Mouse (Mus musculus): ENCODE data around the gene Samd3. TPM values are rescaled to one million over a fixed set of nuclear protein-coding genes. Genes with fewer than 3 reads are reported as not detected.

Gene Samd3
- polyA plus RNA-seq, 1 experiment from 2014 or later = 0.66 TPM

GRCm38 (mm10) chr10:26244466-26244865 lies 15.0 kb downstream of the Samd3 start:
- Histone ChIP-seq H3K27me3 (no peaks in the 10 kb centered on the region), H3K9ac (no peak overlapping the region), H3K4me2 (no peak overlapping the region), H3K27ac (replicated peaks) (no peak overlapping the region), H3K9me3 (no peaks in the 10 kb centered on the region), H3K4me3 (no peak overlapping the region), H3K4me1 (replicated peaks) (no peaks in the 10 kb centered on the region), H3K36me3 (no peaks in the 10 kb centered on the region)
- ATAC-seq (ENCODE audit: low FRiP score, low read depth) = no peak
- 81% methylated on average over 6 of the region's 6 CpGs for WGBS

- Histone ChIP-seq H3K36me3 (no peaks in the 10 kb centered on the region), H3K4me1 (replicated peaks) (no peaks in the 10 kb centered on the region), H3K4me2 (no peak overlapping the region), H3K27me3 (no peaks in the 10 kb centered on the region), H3K9ac (no peak overlapping the region), H3K27ac (replicated peaks) (no peak overlapping the region), H3K4me3 (no peak overlapping the region), H3K9me3 (no peaks in the 10 kb centered on the region)
- no peak for ATAC-seq (ENCODE audit: low FRiP score, low read depth)
- 86% methylated on average over 7 of the region's 7 CpGs for WGBS
These were observed 20.1 kb downstream of the Samd3 start for GRCm38 (mm10) chr10:26249426-26250165.

GRCm38 (mm10) chr10:26259908-26260307 lies 30.4 kb downstream of the Samd3 start:
- H3K27ac ChIP-seq (replicated peaks) = no peak overlapping the region
- no peak overlapping the region for H3K4me3 ChIP-seq
- no peaks in the 10 kb centered on the region for H3K27me3 ChIP-seq
- no peak overlapping the region for H3K9ac ChIP-seq
- H3K9me3 ChIP-seq = no peaks in the 10 kb centered on the region
- no peak for ATAC-seq (ENCODE audit: low FRiP score, low read depth)
- H3K4me1 ChIP-seq (replicated peaks) = no peaks in the 10 kb centered on the region
- no peaks in the 10 kb centered on the region for H3K36me3 ChIP-seq
- no peak overlapping the region for H3K4me2 ChIP-seq
- WGBS = 68% methylated on average over 4 of the region's 4 CpGs

DNA sequence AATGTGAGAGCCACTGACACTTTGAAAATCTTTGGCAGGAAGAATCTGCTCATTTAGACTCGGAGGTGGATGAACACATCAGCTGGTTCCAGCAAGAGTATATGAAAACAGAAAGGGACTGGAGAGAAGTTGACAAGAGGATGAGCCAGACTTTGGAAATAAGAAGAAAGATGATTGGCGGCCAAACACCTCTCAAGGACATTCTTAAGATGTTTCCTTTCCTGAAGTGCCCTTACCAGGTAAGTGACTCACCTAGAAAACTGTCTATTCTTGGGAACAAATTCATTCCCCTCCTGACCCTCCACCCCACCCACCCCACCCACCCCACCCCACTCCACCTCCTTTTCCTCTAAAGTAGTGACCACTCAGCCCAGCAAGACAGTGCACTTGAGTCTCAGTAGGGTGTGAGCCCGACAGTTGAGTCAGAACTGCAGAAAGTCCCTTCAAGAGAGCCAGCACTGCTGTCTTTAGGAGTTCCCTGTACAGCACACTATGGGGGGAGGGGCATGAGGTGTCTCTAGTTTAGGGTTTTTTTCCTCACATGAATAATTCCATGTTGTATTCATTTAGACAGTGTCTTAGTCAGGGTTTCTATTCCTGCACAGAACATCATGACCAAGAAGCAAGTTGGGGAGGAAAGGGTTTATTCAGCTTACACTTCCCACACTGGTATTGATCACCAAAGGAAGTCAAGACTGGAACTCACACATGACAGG lies 34.4 kb downstream of the Samd3 start:
- H3K9me3 ChIP-seq = no peaks in the 10 kb centered on the region
- no peak overlapping the region for H3K4me2 ChIP-seq
- H3K36me3 ChIP-seq = no peaks in the 10 kb centered on the region
- no peak overlapping the region for H3K9ac ChIP-seq
- H3K4me1 ChIP-seq (replicated peaks) = no peaks in the 10 kb centered on the region
- no peak overlapping the region for H3K4me3 ChIP-seq
- no peak overlapping the region for H3K27ac ChIP-seq (replicated peaks)
- no peak for ATAC-seq (ENCODE audit: low FRiP score, low read depth)
- 82% methylated on average over 3 of the region's 3 CpGs for WGBS
- no peaks in the 10 kb centered on the region for H3K27me3 ChIP-seq

GRCm38 (mm10) chr10:26275414-26275813 lies 45.9 kb downstream of the Samd3 start:
- Histone ChIP-seq H3K4me1 (replicated peaks) (no peaks in the 10 kb centered on the region), H3K36me3 (peaks cover 28% of the 10 kb centered on the region), H3K4me2 (no peak overlapping the region), H3K4me3 (no peak overlapping the region), H3K9me3 (no peaks in the 10 kb centered on the region), H3K27ac (replicated peaks) (no peak overlapping the region), H3K27me3 (no peaks in the 10 kb centered on the region), H3K9ac (no peak overlapping the region)
- 96% methylated on average over 6 of the region's 6 CpGs for WGBS
- no peak for ATAC-seq (ENCODE audit: low FRiP score, low read depth)

GRCm38 (mm10) chr10:26280009-26280408 lies 50.5 kb downstream of the Samd3 start:
- no peak overlapping the region for H3K4me2 ChIP-seq
- H3K9ac ChIP-seq = no peak overlapping the region
- no peaks in the 10 kb centered on the region for H3K4me1 ChIP-seq (replicated peaks)
- no peak for ATAC-seq (ENCODE audit: low FRiP score, low read depth)
- no peak overlapping the region for H3K27ac ChIP-seq (replicated peaks)
- H3K4me3 ChIP-seq = no peak overlapping the region
- no peaks in the 10 kb centered on the region for H3K9me3 ChIP-seq
- no peaks in the 10 kb centered on the region for H3K27me3 ChIP-seq
- 55% methylated on average over 8 of the region's 8 CpGs for WGBS
- H3K36me3 ChIP-seq = peaks cover 25% of the 10 kb centered on the region

DNA sequence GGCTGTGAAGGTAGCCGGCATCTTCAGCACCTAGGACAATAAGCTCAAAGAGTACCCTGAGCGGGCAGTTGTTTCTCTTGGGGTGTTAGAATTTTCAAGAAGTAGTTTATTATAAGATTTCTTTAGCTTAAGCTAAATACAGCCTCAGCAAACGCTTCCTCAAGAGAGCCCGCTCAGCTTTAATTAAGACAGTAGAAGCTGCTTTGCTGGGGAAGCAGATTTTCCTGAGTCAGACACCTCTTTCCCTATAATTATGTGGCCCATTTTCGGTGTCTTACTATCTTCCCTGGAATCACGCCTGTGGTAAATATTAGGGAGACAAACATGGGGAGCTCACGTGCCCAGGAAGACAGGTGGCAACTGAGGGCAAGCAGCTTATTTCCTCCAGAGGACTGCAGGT lies 57.6 kb downstream of the Samd3 start:
- Histone ChIP-seq H3K9me3 (no peaks in the 10 kb centered on the region), H3K27me3 (no peaks in the 10 kb centered on the region), H3K4me2 (no peak overlapping the region), H3K9ac (no peak overlapping the region), H3K4me1 (replicated peaks) (no peaks in the 10 kb centered on the region), H3K36me3 (peaks cover under 1% of the 10 kb centered on the region), H3K4me3 (no peak overlapping the region), H3K27ac (replicated peaks) (no peak overlapping the region)
- 87% methylated on average over 7 of the region's 7 CpGs for WGBS
- no peak for ATAC-seq (ENCODE audit: low FRiP score, low read depth)

- H3K4me3 ChIP-seq = no peak overlapping the region
- 67% methylated on average over 3 of the region's 3 CpGs for WGBS
- no peak overlapping the region for H3K27ac ChIP-seq (replicated peaks)
- H3K27me3 ChIP-seq = no peaks in the 10 kb centered on the region
- H3K4me2 ChIP-seq = no peak overlapping the region
- ATAC-seq (ENCODE audit: low FRiP score, low read depth) = peak; percentile 63; the same call in 1 of the 2 replicates
- H3K36me3 ChIP-seq = peaks cover 13% of the 10 kb centered on the region
- H3K9me3 ChIP-seq = no peaks in the 10 kb centered on the region
- H3K9ac ChIP-seq = no peak overlapping the region
- no peaks in the 10 kb centered on the region for H3K4me1 ChIP-seq (replicated peaks)
These were observed 67.7 kb downstream of the Samd3 start for GRCm38 (mm10) chr10:26297200-26297599.

GRCm38 (mm10) chr10:26297626-26298025 lies 68.1 kb downstream of the Samd3 start:
- H3K4me2 ChIP-seq = no peak overlapping the region
- no peak overlapping the region for H3K4me3 ChIP-seq
- no peaks in the 10 kb centered on the region for H3K4me1 ChIP-seq (replicated peaks)
- no peak for ATAC-seq (ENCODE audit: low FRiP score, low read depth)
- H3K36me3 ChIP-seq = peaks cover 12% of the 10 kb centered on the region
- no peak overlapping the region for H3K27ac ChIP-seq (replicated peaks)
- 81% methylated on average over 7 of the region's 7 CpGs for WGBS
- H3K9me3 ChIP-seq = no peaks in the 10 kb centered on the region
- H3K9ac ChIP-seq = no peak overlapping the region
- H3K27me3 ChIP-seq = no peaks in the 10 kb centered on the region

- Histone ChIP-seq H3K27ac (replicated peaks) (no peak overlapping the region), H3K4me2 (no peak overlapping the region), H3K27me3 (no peaks in the 10 kb centered on the region), H3K4me3 (no peak overlapping the region), H3K9me3 (no peaks in the 10 kb centered on the region), H3K9ac (no peak overlapping the region), H3K36me3 (peaks cover 12% of the 10 kb centered on the region), H3K4me1 (replicated peaks) (no peaks in the 10 kb centered on the region)
- ATAC-seq (ENCODE audit: low FRiP score, low read depth) = no peak
- WGBS = 90% methylated on average over 4 of the region's 4 CpGs
These were observed 72.8 kb downstream of the Samd3 start for GRCm38 (mm10) chr10:26302336-26302735.

- Histone ChIP-seq H3K27me3 (no peaks in the 10 kb centered on the region), H3K9ac (no peak overlapping the region), H3K4me1 (replicated peaks) (no peaks in the 10 kb centered on the region), H3K9me3 (no peaks in the 10 kb centered on the region), H3K27ac (replicated peaks) (no peak overlapping the region), H3K4me3 (no peak overlapping the region), H3K36me3 (peaks cover 21% of the 10 kb centered on the region), H3K4me2 (no peak overlapping the region)
- WGBS = 81% methylated on average over 6 of the region's 6 CpGs
- ATAC-seq (ENCODE audit: low FRiP score, low read depth) = no peak
These were observed 74.0 kb downstream of the Samd3 start for GRCm38 (mm10) chr10:26303485-26303884.

- Histone ChIP-seq H3K4me2 (no peak overlapping the region), H3K4me1 (replicated peaks) (no peaks in the 10 kb centered on the region), H3K9me3 (no peaks in the 10 kb centered on the region), H3K36me3 (peaks cover 33% of the 10 kb centered on the region), H3K27ac (replicated peaks) (no peak overlapping the region), H3K9ac (no peak overlapping the region), H3K27me3 (no peaks in the 10 kb centered on the region), H3K4me3 (no peak overlapping the region)
- WGBS = 95% methylated on average over 15 of the region's 15 CpGs
- ATAC-seq (ENCODE audit: low FRiP score, low read depth) = no peak
These were observed 84.8 kb downstream of the Samd3 start for GRCm38 (mm10) chr10:26314327-26314726.
